Mouse (Mus musculus): ENCODE measurements at regions not wholly inside any gene's neighbourhood (a gene's known extent, or its start where the extent isn't known, plus 50 kb on each side); places are given as distances from the start of the nearest gene placed in this dataset.

- no peak for DNase-seq (ENCODE audit: low read depth, low spot score)
Measured at GRCm38 (mm10) chr5:79275346-79275745, 1744.6 kb upstream of the Adgrl3 start.

- DNase-seq (ENCODE audit: low read depth, low spot score) = peak; percentile 31
Measured at GRCm38 (mm10) chr5:79300001-79300723, 1719.8 kb upstream of the Adgrl3 start.

GRCm38 (mm10) chr5:79306181-79306580 lies 1713.8 kb upstream of the Adgrl3 start:
- peak; percentile 10 for DNase-seq (ENCODE audit: low read depth, low spot score)
